Mouse (Mus musculus) bone marrow, adult 2 months (tissue): ENCODE results near the gene Ptgdr2.

Source experiments
- CTCF ChIP-seq: fragments of 200-500 bp; IDR thresholded peaks from 2 replicates; pipeline ENCODE4 v1.5.1; 2011; ENCODE audit warnings: low read length, control low read depth; ENCODE audit not compliant: control insufficient read depth, insufficient read depth
- POLR2A ChIP-seq: fragments of 200-500 bp; IDR thresholded peaks from 2 replicates; pipeline ENCODE4 v1.6.1; 2011; ENCODE audit warnings: low read depth, mild to moderate bottlenecking, control low read depth, low read length, borderline replicate concordance; ENCODE audit not compliant: control insufficient read depth

- TF ChIP-seq POLR2A (no peak), CTCF (no peak)
These were observed 1.9 kb upstream of the Ptgdr2 start for GRCm38 (mm10) chr19:10935029-10935428.
